Mouse (Mus musculus) hindbrain, embryonic 12.5 days (tissue): ENCODE measurements around the gene Bin2. TPM values are rescaled to one million over a fixed set of nuclear protein-coding genes. Genes with fewer than 3 reads are reported as not detected.

Experiments
- ATAC-seq: fragments of 200-750 bp; cut with Nextera tagmentation; 2 replicates; pipeline ENCODE4 v1.8.0; 2017; ENCODE audit warnings: moderate TSS enrichment; ENCODE audit not compliant: low FRiP score
- H3K27ac ChIP-seq: fragments of 300-500 bp; sonication (generic); 2 replicates; pipeline ENCODE4 v1.5.1; 2016; ENCODE audit warnings: mild to moderate bottlenecking
- H3K27me3 ChIP-seq: fragments of 300-500 bp; sonication (generic); 2 replicates; pipeline ENCODE4 v1.6.1; 2016; ENCODE audit warnings: mild to moderate bottlenecking
- H3K36me3 ChIP-seq: fragments of 300-500 bp; sonication (generic); 2 replicates; pipeline ENCODE4 v1.6.1; 2016; ENCODE audit warnings: mild to moderate bottlenecking
- H3K4me1 ChIP-seq: fragments of 300-500 bp; sonication (generic); 2 replicates; pipeline ENCODE4 v1.6.1; 2016
- H3K4me2 ChIP-seq: fragments of 300-500 bp; sonication (generic); replicated peaks from 2 replicates; pipeline ENCODE4 v1.6.1; 2016; ENCODE audit warnings: mild to moderate bottlenecking
- H3K4me3 ChIP-seq: fragments of 300-500 bp; sonication (generic); 2 replicates; pipeline ENCODE4 v1.5.1; 2016; ENCODE audit warnings: mild to moderate bottlenecking
- H3K9ac ChIP-seq: fragments of 300-500 bp; sonication (generic); 2 replicates; pipeline ENCODE4 v1.6.1; 2016; ENCODE audit warnings: mild to moderate bottlenecking, moderate library complexity
- H3K9me3 ChIP-seq: fragments of 300-500 bp; sonication (generic); replicated peaks from 2 replicates; pipeline ENCODE4 v1.6.1; 2016; ENCODE audit warnings: mild to moderate bottlenecking
- WGBS: fragments of 180-500 bp; shearing (Covaris S2); methylation state at CpG from one replicate; pipeline ENCODE4 v1.1.7; 2016; 5-methylcytosine and 5-hydroxymethylcytosine counted together
- polyA plus RNA-seq: library from polyadenylated mRNA; unstranded; fragments of >200 nt; fragmentation: Nextera tagmentation; extraction: Ambion mirVana; gene quantifications from 2 replicates; pipeline ENCODE4 v1.2.1, GENCODE M21; 2016

Gene Bin2
- polyA plus RNA-seq, 1 experiment from 2014 or later: 3.0 TPM

DNA sequence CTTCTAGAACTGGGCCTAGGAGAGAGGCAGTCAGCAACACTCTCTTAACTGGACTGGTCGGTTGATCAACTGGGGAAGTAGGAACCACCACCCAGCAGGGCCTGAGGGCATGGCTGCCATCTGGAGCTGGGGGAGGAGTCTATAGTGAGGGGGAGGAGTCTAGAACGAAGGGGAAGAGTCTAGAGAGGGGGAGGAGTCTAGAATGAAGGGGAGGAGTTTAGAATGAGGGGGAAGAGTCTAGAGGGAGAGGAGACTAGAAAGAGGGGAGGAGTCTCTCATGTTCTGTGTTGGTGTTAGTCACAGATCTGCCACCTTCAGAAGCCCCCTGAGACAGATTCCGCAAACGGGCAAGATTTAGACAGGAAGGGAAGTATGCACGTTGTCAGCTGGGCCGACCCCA lies 30.0 kb upstream of the Bin2 start:
- no peak for ATAC-seq

DNA sequence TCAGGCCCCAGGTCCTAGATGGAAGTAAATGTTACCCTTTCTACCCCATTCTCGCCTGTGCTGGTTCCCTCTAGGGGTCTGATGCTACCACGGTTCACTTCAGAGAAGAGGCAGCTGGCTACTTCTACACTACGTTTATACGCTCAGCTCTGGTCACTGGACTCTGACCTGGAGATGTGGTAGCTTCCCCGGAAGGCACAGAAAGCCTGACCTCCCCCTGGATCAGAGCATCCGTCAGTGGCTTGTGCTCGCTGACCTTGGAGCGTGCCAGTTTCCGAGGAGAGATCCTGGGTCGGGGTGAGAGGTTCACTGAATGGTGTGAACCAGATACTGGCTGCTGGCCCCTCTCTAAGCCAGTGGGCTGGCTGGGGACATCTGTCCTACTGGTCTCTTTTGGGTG lies 28.7 kb upstream of the Bin2 start:
- WGBS: 79% methylated on average over 10 of the region's 10 CpGs
- Histone ChIP-seq H3K27me3 (peaks cover 6% of the 10 kb centered on the region), H3K4me2 (no peak overlapping the region), H3K36me3 (no peaks in the 10 kb centered on the region), H3K4me1 (0 out of 2 replicates have a peak, but pooled peaks cover 2% of the 10 kb centered on the region), H3K9ac (no peak overlapping the region), H3K4me3 (no peak overlapping the region), H3K27ac (no peak overlapping the region), H3K9me3 (no peaks in the 10 kb centered on the region)
- no peak for ATAC-seq

More for the DNA sequence above, 30.0 kb upstream of the Bin2 start:
- H3K4me2 ChIP-seq: no peak overlapping the region
- WGBS: 75% methylated on average over 6 of the region's 6 CpGs
- H3K9me3 ChIP-seq: no peaks in the 10 kb centered on the region
- peaks cover 19% of the 10 kb centered on the region for H3K27me3 ChIP-seq
- peaks cover 9% of the 10 kb centered on the region for H3K4me1 ChIP-seq
- no peak overlapping the region for H3K4me3 ChIP-seq
- H3K9ac ChIP-seq: no peak overlapping the region
- H3K36me3 ChIP-seq: no peaks in the 10 kb centered on the region
- no peak overlapping the region for H3K27ac ChIP-seq

DNA sequence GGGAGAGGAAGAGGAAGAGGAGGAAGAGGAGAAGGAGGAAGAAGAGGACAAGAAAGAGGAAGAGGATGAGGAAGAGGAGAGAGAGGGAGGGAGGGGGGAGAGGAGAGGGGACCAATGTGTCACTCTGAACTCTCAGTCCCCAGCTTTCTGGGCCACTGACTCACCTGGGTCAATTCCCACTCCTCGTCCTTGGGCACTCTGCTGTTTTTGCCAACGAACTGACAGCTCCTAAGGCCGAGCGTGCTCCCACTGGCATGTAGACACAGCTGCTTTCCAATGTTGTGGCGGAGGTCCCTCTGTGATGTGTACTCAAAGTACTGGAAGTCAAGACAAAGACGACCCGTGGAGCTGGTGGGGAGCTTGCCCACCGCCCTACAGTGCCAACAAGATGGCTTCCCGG lies 25.1 kb upstream of the Bin2 start:
- ATAC-seq: no peak

DNA sequence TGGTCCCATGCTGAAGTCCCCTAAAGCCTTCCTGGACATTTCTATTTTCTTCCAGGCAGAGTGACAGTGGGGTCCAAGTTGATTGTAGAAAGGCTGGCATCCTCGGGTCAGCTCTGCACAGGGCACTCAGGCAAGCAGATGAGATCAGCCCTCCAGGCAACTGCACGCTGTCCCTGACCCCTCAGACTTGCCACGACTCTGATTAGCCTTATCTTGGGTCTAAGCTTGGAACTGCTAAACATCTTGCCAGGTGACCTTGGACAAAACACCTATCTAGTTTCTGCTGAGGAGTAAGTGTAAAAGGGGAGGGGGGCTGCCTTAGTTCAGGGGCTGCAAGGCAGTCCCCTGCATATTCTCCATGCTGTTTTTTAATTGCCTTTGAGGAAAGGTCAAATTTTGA lies 22.6 kb upstream of the Bin2 start:
- H3K9me3 ChIP-seq: peaks cover 10% of the 10 kb centered on the region
- ATAC-seq: no peak
- H3K9ac ChIP-seq: no peak overlapping the region
- H3K4me2 ChIP-seq: no peak overlapping the region
- H3K27ac ChIP-seq: no peak overlapping the region
- H3K36me3 ChIP-seq: no peaks in the 10 kb centered on the region
- peaks cover 2% of the 10 kb centered on the region; the same call in 1 of the 2 replicates for H3K4me1 ChIP-seq
- H3K27me3 ChIP-seq: no peaks in the 10 kb centered on the region
- H3K4me3 ChIP-seq: no peak overlapping the region
- WGBS: 78% methylated on average over 3 of the region's 3 CpGs

More for the DNA sequence above, 25.1 kb upstream of the Bin2 start:
- Histone ChIP-seq H3K4me2 (no peak overlapping the region), H3K9me3 (peaks cover 10% of the 10 kb centered on the region), H3K4me1 (0 out of 2 replicates have a peak, but pooled peaks cover 2% of the 10 kb centered on the region), H3K27ac (no peak overlapping the region), H3K4me3 (no peak overlapping the region), H3K27me3 (no peaks in the 10 kb centered on the region), H3K9ac (no peak overlapping the region), H3K36me3 (no peaks in the 10 kb centered on the region)
- WGBS: 89% methylated on average over 9 of the region's 9 CpGs

DNA sequence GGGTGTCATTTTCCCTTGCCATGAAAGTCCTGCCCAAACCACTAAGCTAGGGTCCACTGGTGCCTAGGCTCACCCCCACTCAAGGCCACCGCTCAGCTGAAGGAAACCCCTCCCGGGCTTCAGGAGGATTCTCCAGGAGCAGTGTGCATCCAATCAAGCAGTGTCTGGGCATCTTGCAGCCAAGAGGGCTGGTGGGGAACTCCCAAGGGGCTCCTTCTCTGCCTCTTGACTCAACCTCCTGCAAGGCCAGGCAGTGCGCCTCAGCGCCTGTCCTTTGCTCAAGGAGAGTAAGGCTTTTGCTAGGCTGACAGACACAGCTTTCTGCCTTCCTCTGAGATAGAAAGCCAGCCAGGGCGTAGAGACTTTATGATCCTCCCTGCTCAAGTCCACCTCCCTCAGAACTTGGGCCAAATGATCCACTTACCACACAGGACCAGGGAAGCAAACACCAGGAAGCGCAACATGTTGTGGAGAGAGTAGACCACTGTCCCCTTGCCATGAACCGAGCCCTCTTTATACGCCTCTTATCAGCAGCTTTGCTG lies 18.1 kb upstream of the Bin2 start, which contains the start of gene Cela1:
Gene Cela1, minus strand, starts transcription at position 492 of the 542 bp plus-strand sequence.
- no peak within 1 kb of the TSS for H3K27ac ChIP-seq
- H3K9ac ChIP-seq: no peak within 1 kb of the TSS; the same call in 1 of the 2 replicates
- no peaks in the 10 kb centered on the region; the same call in 1 of the 2 replicates for H3K4me1 ChIP-seq
- no peaks in the 10 kb centered on the region for H3K36me3 ChIP-seq
- H3K9me3 ChIP-seq: peaks cover 10% of the 10 kb centered on the region
- no peak within 1 kb of the TSS for H3K4me3 ChIP-seq
- ATAC-seq: no peak
- no peak within 1 kb of the TSS for H3K4me2 ChIP-seq
- WGBS: 88% methylated on average over 8 of the region's 8 CpGs
- H3K27me3 ChIP-seq: 0 out of 2 replicates have a peak, but pooled peaks cover 5% of the 10 kb centered on the region

DNA sequence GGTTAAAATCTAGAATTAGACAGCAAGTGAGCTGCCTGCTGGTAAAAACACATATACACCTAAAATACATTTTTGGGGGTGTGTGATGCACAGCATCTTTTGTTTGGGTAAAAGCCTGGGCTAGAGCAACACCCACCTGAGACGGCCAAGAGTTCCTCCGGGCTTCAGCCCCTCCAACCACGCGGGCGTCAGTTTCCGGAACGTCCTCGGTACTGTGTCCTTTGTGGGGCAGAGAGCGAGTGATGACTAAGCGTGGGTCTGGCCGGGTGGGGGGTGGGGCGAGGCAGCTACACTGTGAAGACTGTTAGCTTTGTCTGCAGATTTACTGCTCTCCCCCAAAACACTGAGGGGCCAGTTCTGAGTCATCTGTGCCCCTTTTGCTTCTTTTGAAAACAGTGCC lies 17.6 kb upstream of the Bin2 start:
- WGBS: 54% methylated on average over 12 of the region's 12 CpGs
- no peak overlapping the region; the same call in 1 of the 2 replicates for H3K9ac ChIP-seq
- peaks cover 10% of the 10 kb centered on the region for H3K9me3 ChIP-seq
- 0 out of 2 replicates have a peak, but pooled peaks cover 5% of the 10 kb centered on the region for H3K27me3 ChIP-seq
- H3K27ac ChIP-seq: no peak overlapping the region
- H3K4me2 ChIP-seq: no peak overlapping the region
- H3K4me3 ChIP-seq: no peak overlapping the region
- no peaks in the 10 kb centered on the region; the same call in 1 of the 2 replicates for H3K4me1 ChIP-seq
- no peak for ATAC-seq
- no peaks in the 10 kb centered on the region for H3K36me3 ChIP-seq

DNA sequence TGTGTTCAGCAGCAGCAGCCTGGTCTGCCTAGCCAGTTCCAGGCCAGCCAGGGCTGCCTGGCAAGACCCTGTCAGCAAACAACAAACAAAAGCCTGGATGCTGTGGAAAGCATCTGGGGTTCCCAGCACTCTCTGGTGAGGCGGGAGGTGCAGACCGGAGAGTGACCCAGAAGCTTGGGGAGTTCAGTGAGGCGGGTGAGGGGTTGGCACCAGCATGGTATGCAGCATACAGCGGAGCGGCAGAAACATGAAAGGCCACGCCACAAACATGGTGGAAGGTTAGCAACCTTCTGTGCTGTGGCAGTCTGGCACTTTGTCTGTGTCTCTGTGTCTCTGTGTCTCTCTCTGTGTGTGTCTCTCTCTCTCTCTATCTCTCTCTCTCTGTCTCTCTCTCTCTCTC lies 17.1 kb upstream of the Bin2 start:
- no peak for ATAC-seq
- no peak overlapping the region for H3K4me2 ChIP-seq
- H3K27me3 ChIP-seq: 0 out of 2 replicates have a peak, but pooled peaks cover 5% of the 10 kb centered on the region
- peaks cover 10% of the 10 kb centered on the region for H3K9me3 ChIP-seq
- H3K4me3 ChIP-seq: no peak overlapping the region
- WGBS: 82% methylated on average over 6 of the region's 6 CpGs
- no peak overlapping the region for H3K27ac ChIP-seq
- no peak overlapping the region for H3K9ac ChIP-seq
- no peaks in the 10 kb centered on the region for H3K36me3 ChIP-seq
- no peaks in the 10 kb centered on the region; the same call in 1 of the 2 replicates for H3K4me1 ChIP-seq

DNA sequence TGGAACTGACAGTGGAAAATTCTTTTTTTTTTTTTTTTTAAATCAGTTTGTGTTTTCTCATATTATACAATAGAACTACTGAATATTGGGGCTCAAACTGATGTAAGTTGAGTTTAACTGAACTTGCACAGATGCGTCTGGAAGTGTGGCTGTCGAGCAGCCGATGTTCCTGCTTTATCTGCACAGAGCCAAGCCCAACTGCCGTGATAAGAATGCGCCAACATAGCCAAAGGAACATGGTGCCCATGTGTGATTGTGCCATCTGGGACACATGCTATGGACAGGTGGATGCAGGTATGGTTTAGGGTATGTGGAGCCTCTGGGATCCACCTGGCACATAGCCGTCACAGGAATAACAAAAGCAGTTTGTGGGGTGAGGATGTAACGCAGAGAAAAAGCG lies 16.5 kb upstream of the Bin2 start:
- no peak for ATAC-seq
- no peaks in the 10 kb centered on the region; the same call in 1 of the 2 replicates for H3K4me1 ChIP-seq
- no peak overlapping the region for H3K4me2 ChIP-seq
- no peak overlapping the region for H3K9ac ChIP-seq
- no peak overlapping the region for H3K27ac ChIP-seq
- H3K4me3 ChIP-seq: no peak overlapping the region
- 89% methylated on average over 8 of the region's 8 CpGs for WGBS
- H3K9me3 ChIP-seq: peaks cover 9% of the 10 kb centered on the region
- H3K27me3 ChIP-seq: 0 out of 2 replicates have a peak, but pooled peaks cover 5% of the 10 kb centered on the region
- H3K36me3 ChIP-seq: no peaks in the 10 kb centered on the region

DNA sequence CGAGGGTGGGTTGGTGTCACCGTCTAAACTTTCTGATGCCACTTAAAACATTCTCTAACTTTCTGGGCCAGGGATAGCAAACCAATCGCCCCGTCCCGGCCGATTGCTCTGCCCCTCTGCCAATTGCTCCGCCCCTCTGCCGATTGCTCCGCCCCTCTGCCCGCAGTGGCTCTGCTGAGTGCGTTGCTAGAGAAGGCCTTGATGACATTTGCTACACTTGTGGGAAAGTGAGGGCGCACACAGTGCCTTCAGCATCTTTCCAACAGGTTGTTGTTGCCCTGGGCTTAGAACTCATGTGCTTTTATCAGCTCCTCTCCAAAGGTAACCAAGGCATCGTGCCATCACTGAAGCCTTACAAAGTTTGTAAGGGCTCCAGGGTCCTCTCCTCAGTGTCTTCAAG lies 15.9 kb upstream of the Bin2 start:
- Histone ChIP-seq H3K27ac (no peak overlapping the region), H3K9ac (no peak overlapping the region), H3K9me3 (peaks cover 3% of the 10 kb centered on the region), H3K4me1 (no peaks in the 10 kb centered on the region; the same call in 1 of the 2 replicates), H3K27me3 (0 out of 2 replicates have a peak, but pooled peaks cover 5% of the 10 kb centered on the region), H3K4me3 (no peak overlapping the region), H3K4me2 (no peak overlapping the region), H3K36me3 (no peaks in the 10 kb centered on the region)
- ATAC-seq: no peak
- WGBS: 23% methylated on average over 13 of the region's 13 CpGs

DNA sequence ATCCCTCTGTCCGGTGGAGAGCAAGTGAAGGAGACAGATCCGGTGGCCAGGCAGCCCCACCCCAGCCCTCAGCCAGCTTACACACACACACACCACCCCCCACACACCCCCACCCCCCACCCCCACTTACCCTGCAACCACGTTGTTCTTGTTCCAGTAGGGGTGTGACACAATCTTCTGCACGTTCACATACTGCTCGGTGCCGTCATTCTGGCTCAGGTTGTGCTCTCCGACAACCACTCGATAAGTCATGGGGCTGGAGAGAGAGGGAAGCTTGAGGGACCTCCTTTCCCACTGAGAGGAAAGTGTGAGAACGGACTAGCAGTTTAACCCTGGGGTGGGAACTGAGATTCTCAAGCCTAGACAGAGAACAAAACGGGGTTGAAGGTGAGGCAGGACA lies 15.1 kb upstream of the Bin2 start:
- ATAC-seq: no peak
- WGBS: 76% methylated on average over 10 of the region's 10 CpGs

DNA sequence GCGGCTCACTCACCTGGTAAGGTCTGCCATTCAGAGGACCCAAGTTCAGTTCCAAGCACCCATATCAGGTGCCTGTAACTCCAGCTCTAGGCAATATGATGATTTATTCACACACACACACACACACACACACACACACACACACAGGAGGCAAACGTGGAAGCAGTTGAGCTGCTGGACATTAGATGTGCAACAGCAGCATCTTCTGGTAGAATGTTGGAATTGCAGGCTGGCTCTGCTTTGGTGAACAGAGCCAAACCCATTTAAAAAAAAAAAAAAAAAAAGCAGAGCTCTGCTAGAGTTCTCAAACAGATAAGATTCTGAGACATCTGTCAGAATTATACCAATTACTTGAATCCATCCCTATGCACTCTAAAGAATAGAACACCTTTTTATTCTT lies 13.7 kb upstream of the Bin2 start:
- Histone ChIP-seq H3K36me3 (no peaks in the 10 kb centered on the region), H3K9me3 (no peaks in the 10 kb centered on the region), H3K4me2 (no peak overlapping the region), H3K4me3 (no peak overlapping the region), H3K27me3 (0 out of 2 replicates have a peak, but pooled peaks cover 5% of the 10 kb centered on the region), H3K9ac (no peak overlapping the region), H3K4me1 (no peaks in the 10 kb centered on the region; the same call in 1 of the 2 replicates), H3K27ac (no peak overlapping the region)
- whole genome bisulfite sequencing: 48% methylated on average over 2 of the region's 2 CpGs
- ATAC-seq: no peak

More for the DNA sequence above, 15.1 kb upstream of the Bin2 start:
- 0 out of 2 replicates have a peak, but pooled peaks cover 5% of the 10 kb centered on the region for H3K27me3 ChIP-seq
- H3K4me2 ChIP-seq: no peak overlapping the region
- H3K4me3 ChIP-seq: no peak overlapping the region
- H3K36me3 ChIP-seq: no peaks in the 10 kb centered on the region
- H3K9ac ChIP-seq: no peak overlapping the region
- no peaks in the 10 kb centered on the region for H3K9me3 ChIP-seq
- H3K27ac ChIP-seq: no peak overlapping the region
- no peaks in the 10 kb centered on the region; the same call in 1 of the 2 replicates for H3K4me1 ChIP-seq

DNA sequence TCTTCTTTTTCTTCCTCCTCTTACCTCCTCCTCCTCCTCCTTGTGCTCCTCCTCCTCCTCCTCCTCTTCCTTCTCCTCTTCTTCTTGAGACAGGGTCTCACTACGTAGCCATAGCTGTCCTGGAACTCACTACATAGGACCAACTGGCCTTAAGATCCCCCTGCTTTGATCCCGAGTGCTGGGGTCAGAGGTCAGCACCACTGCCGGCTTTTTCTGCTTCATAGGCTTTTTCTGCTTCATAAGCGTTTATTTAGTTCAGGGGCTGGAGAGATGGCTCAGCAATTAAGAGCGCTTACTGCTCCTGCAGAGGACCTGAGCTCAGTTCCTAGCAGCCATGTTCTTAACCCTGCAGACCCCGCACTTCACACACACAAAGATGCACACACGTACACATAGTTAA lies 12.4 kb upstream of the Bin2 start:
- no peak for ATAC-seq
- Histone ChIP-seq H3K36me3 (no peaks in the 10 kb centered on the region), H3K27ac (no peak overlapping the region), H3K4me1 (no peaks in the 10 kb centered on the region), H3K9ac (no peak overlapping the region), H3K4me3 (no peak overlapping the region), H3K9me3 (no peaks in the 10 kb centered on the region), H3K27me3 (0 out of 2 replicates have a peak, but pooled peaks cover 5% of the 10 kb centered on the region), H3K4me2 (no peak overlapping the region)
- WGBS: 29% methylated on average over 7 of the region's 7 CpGs

DNA sequence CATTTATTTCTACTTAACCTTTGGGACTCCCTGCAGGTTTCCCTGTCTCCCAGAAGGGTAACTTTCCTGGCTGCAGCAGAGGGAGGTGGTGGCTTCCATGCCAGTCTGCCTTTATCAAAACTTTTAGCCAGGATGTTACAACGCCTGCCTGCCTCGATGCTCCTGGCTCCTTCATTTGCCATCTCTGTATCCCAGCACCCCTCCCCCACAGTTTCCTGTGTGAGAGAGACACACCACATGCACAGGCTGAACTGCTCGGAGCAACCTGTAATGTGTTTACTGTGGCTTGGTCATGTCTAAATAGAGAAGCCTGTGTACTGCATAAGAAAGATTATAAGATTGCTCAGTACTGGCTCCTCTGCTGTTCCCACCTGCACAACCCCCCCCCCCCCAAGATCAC lies 11.0 kb upstream of the Bin2 start:
- 0 out of 2 replicates have a peak, but pooled peaks cover 5% of the 10 kb centered on the region for H3K27me3 ChIP-seq
- H3K4me1 ChIP-seq: no peaks in the 10 kb centered on the region
- H3K9ac ChIP-seq: no peak overlapping the region
- no peak overlapping the region for H3K27ac ChIP-seq
- WGBS: 66% methylated on average over 3 of the region's 3 CpGs
- H3K4me3 ChIP-seq: no peak overlapping the region
- H3K9me3 ChIP-seq: no peaks in the 10 kb centered on the region
- H3K4me2 ChIP-seq: no peak overlapping the region
- ATAC-seq: no peak
- no peaks in the 10 kb centered on the region for H3K36me3 ChIP-seq
